Mouse (Mus musculus) CD8-positive naive resting alpha-beta T cell, adult 2 months (primary cell): ENCODE results near the gene Enpp1.

Experiments
- DNase-seq, 2 experiments: peaks; one replicate each; pipeline ENCODE4 v3.0.0; 2022; ENCODE audit warnings: low read depth in 2 of 2, low spot score in 2 of 2

Enpp1 gene

DNA sequence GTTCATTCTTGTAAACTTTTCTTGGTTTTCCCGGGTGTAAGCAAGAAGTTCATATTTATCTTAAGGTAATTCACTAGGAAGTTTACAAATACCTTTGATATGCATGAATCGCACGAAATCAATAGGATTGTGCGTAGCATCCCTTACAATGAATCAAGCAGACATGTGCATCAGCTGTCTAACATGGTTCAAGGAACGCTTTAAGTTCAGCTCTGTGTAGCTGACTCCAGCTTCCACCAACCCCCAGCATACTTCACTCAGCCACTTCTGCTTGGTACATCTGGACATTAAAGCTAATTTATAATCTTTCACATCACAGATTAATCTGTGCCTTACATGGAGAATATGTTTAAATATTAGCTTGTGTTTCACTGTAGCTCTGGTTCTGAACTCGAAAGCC is 113.3 kb downstream of the Enpp1 start:
- no peak for DNase-seq

GRCm38 (mm10) chr10:24597789-24598188 is 114.2 kb downstream of the Enpp1 start:
- no peak for DNase-seq

DNA sequence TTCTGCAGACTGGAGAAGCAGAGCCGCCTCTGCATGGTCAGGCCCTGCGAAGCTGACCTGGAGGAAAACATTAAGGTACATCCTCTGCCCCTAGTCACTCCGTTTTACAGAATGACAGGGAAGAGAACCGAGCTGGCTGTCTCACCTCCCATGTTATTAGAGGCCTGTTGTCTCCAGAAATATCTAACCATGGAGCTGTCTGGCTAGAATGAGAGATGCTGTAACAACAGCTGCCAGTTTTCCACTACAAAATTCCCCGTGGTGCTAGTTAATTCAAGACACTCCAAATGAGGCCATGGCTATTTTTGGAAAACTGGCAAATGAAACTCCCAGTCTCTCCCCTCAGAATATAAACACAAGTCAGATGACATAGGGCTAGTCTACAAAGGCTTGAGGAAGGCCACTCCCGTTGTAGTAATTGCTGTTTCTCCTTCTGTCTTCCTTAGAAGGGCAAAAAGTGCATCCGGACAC is 115.1 kb downstream of the Enpp1 start:
- DNase-seq = no peak

- DNase-seq = no peak
Measured at GRCm38 (mm10) chr10:24596003-24596868, 115.7 kb downstream of the Enpp1 start.

- DNase-seq = no peak
Measured at GRCm38 (mm10) chr10:24595250-24596002, 116.5 kb downstream of the Enpp1 start, which contains the start of gene Ccn2. Ccn2 (plus strand) TSS chr10:24595442.

DNA sequence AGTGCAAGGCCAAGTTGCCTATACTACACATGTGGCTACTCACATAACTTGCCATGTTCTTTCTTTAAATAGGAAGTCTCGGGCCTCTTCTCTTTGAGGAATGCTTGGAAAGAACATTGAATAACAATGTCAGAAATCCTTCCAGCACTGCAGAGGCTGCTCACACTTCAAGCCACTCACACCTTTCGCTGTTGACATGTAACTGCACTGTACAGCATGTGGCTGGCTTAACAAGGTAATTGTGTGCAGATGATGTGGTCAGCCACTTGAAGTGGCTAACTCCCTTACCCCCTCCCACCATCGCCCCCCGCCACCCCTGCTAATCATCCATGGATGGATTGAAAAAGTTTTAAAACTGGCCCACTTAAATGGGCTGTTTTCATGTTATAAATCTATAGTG is 118.4 kb downstream of the Enpp1 start:
- no peak for DNase-seq

DNA sequence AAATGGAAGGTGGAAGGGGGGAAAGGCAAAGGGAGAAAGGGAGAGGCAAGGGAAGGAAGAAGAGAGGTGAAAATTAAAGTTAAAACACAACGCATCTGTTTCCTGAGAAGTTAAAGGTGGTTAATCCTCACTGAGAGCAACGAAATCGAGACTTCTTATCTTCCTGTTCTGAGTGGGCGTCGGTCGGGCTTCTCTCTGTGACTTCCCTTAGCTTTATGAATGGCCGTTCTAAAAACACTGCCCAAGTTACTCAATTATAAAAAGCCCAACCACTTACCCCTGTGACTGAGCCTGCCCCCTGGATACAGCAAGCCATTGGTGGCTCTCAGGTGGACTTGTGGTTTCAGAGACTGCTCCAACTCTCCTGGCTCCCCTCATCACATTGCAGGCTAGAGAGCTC is 119.0 kb downstream of the Enpp1 start:
- no peak for DNase-seq

GRCm38 (mm10) chr10:24592318-24592717 is 119.6 kb downstream of the Enpp1 start:
- DNase-seq = no peak

- no peak for DNase-seq
Measured at GRCm38 (mm10) chr10:24591741-24592140, 120.2 kb downstream of the Enpp1 start.

- peak; percentile 43 to 67 for DNase-seq
Measured at GRCm38 (mm10) chr10:24591136-24591535, 120.8 kb downstream of the Enpp1 start.

DNA sequence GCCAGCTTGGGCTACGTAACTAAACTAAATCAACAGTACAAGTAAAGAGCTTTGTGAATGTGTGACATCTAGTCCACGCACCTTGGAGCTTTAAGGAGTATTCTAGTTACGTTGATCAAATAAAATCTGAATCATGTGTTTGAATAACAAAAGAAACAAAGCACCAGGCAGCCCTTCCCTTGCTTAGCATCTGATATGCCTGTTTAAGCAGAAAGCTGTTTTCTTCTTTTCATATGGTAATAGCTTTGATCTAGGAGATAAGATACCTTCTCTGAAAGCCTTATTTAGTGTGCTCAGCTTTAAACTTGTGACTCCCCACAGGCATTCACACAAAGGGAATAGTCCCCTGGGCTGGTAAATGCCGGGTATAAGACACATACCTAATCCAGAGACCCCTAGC is 121.4 kb downstream of the Enpp1 start:
- DNase-seq = no peak

GRCm38 (mm10) chr10:24589238-24589637 is 122.7 kb downstream of the Enpp1 start:
- DNase-seq = no peak

- no peak for DNase-seq
Measured at GRCm38 (mm10) chr10:24588824-24589223, 123.1 kb downstream of the Enpp1 start.
